Mouse (Mus musculus): Measurements from ENCODE around the gene Megf6. TPM values are rescaled to one million over a fixed set of nuclear protein-coding genes. Genes with fewer than 3 reads are reported as not detected.
A peak's percentile ranks its signal among the peaks of the same experiment; 100 is the strongest.

The Megf6 gene
- polyA plus RNA-seq, 1 experiment from 2014 or later, result 23.4 TPM

DNA sequence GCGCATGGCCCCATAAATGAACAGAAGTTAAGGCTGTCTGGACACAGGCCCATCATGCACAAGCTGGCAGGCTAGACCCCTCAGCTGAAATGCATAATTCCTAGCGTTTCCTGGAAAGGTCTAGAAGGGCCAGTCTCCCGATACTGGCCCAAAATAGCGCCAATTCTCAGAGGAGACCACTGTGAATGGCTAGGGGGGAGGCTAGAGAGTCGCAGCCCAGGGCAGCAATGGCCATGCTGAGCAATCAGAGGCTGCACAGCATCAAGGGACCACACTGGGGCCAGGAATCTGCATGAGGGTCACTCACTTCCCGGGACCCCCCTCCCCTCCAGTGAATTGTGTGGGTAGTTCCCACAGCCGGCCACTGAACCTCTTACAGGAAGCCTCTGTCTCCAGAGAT lies 113.1 kb downstream of the Megf6 start:
- H3K9me3 ChIP-seq (ENCODE audit: control insufficient read depth, low read length), result no peaks in the 10 kb centered on the region
- H3K27ac ChIP-seq (ENCODE audit: low read length), result no peak overlapping the region
- H3K9ac ChIP-seq (ENCODE audit: low read length), result no peak overlapping the region
- no peaks in the 10 kb centered on the region for H3K27me3 ChIP-seq (ENCODE audit: control insufficient read depth, insufficient read depth, low read depth, low read length)
- H3K4me3 ChIP-seq (ENCODE audit: low read length), result no peak overlapping the region
- 61% methylated on average over 7 of the region's 7 CpGs for WGBS
- no peaks in the 10 kb centered on the region for H3K4me1 ChIP-seq (replicated peaks; ENCODE audit: control insufficient read depth, insufficient read depth, low read length)
- 0 out of 2 replicates have a peak, but pooled peaks cover 3% of the 10 kb centered on the region for H3K36me3 ChIP-seq (ENCODE audit: control insufficient read depth, insufficient read depth, low read length)
- no peak overlapping the region for H3K4me2 ChIP-seq (ENCODE audit: low read depth, low read length)
- no peak for ATAC-seq (ENCODE audit: low read depth)

DNA sequence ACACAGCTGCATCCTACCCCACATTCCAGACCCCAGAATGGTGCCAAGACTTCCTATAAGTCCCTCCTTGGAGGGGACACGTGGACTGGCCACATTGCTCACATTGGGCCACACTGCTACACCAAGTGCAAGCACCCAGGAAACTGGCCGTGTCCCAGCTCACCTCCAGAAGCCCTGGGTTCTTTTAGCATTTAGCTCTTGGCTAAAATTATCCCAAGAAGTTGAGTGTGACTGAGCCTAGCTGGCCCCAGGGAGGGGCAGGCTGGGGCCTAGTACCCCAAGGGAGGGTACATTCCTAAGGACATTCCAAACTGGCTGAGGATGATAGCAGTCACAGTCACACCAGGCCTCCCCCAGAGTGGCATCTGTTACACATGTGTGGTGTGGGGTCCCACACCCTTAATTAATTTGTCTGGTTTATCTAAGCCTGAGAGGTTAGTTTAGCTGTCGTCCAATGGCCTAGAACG lies 123.2 kb downstream of the Megf6 start:
- peak; percentile 53 for ATAC-seq (ENCODE audit: low read depth)
- Histone ChIP-seq H3K4me3 (ENCODE audit: low read length) (no peak overlapping the region), H3K27ac (ENCODE audit: low read length) (peak overlapping the region; percentile 43), H3K27me3 (ENCODE audit: control insufficient read depth, insufficient read depth, low read depth, low read length) (peaks cover 1% of the 10 kb centered on the region), H3K4me1 (replicated peaks; ENCODE audit: control insufficient read depth, insufficient read depth, low read length) (peaks cover 10% of the 10 kb centered on the region), H3K36me3 (ENCODE audit: control insufficient read depth, insufficient read depth, low read length) (no peaks in the 10 kb centered on the region), H3K9me3 (ENCODE audit: control insufficient read depth, low read length) (no peaks in the 10 kb centered on the region), H3K9ac (ENCODE audit: low read length) (0 out of 2 replicates have a peak overlapping the region, but pooled peaks have one; percentile 8), H3K4me2 (ENCODE audit: low read depth, low read length) (no peak overlapping the region)
- WGBS, result 22% methylated on average over 4 of the region's 4 CpGs

DNA sequence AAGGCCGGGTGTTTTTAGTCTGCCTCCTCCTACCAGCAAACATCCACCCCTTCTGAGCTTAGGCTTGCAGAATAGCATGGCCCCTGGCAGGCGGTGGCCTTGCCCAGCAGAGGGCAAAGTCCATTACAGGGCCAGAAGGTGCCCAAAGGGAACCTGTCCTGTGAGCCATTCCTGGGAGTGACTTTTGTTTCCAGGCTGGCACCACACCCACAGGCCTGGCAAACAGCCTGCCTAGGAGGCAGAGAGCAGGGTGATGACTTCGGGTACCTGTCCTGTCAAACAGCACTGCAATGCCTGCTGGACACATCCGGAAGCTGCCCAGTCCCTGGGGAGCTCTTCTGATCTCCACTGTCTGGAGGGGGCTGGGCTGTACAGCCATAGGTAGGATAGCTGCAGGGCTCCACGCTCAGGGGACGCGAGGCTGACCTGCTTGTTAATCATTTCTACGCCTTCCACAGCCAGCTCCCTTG lies 123.8 kb downstream of the Megf6 start:
- 15% methylated on average over 8 of the region's 8 CpGs for WGBS
- peaks cover 11% of the 10 kb centered on the region for H3K4me1 ChIP-seq (replicated peaks; ENCODE audit: control insufficient read depth, insufficient read depth, low read length)
- peak overlapping the region; percentile 43 for H3K27ac ChIP-seq (ENCODE audit: low read length)
- H3K4me2 ChIP-seq (ENCODE audit: low read depth, low read length), result no peak overlapping the region
- no peak overlapping the region for H3K4me3 ChIP-seq (ENCODE audit: low read length)
- H3K36me3 ChIP-seq (ENCODE audit: control insufficient read depth, insufficient read depth, low read length), result no peaks in the 10 kb centered on the region
- peaks cover 6% of the 10 kb centered on the region for H3K27me3 ChIP-seq (ENCODE audit: control insufficient read depth, insufficient read depth, low read depth, low read length)
- H3K9ac ChIP-seq (ENCODE audit: low read length), result no peak overlapping the region
- no peaks in the 10 kb centered on the region for H3K9me3 ChIP-seq (ENCODE audit: control insufficient read depth, low read length)
- ATAC-seq (ENCODE audit: low read depth), result peak; percentile 11; the same call in 1 of the 2 replicates

DNA sequence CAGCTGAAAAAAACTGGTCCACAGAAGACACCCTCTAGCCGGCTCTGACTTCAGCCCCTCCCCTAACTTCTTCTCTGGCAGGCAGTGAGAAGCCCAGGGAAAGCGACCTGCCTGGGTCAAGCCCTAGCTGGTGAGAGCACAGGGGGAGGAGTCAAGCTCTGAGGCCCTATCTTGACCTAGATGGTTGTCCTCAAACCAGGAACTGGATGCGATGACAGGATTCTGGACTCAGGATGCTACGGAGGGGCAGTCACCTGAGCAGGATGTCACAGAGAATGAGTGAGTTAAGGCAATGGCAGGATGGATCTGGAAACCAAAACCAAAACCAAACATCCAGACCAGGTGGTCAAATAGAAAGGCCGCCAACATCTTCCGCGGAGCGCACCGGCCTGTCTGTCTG lies 127.2 kb downstream of the Megf6 start:
- WGBS, result 22% methylated on average over 9 of the region's 9 CpGs
- no peak overlapping the region for H3K4me2 ChIP-seq (ENCODE audit: low read depth, low read length)
- H3K27ac ChIP-seq (ENCODE audit: low read length), result no peak overlapping the region
- no peak overlapping the region for H3K4me3 ChIP-seq (ENCODE audit: low read length)
- no peaks in the 10 kb centered on the region for H3K9me3 ChIP-seq (ENCODE audit: control insufficient read depth, low read length)
- H3K9ac ChIP-seq (ENCODE audit: low read length), result no peak overlapping the region
- H3K36me3 ChIP-seq (ENCODE audit: control insufficient read depth, insufficient read depth, low read length), result no peaks in the 10 kb centered on the region
- ATAC-seq (ENCODE audit: low read depth), result no peak
- peaks cover 24% of the 10 kb centered on the region for H3K27me3 ChIP-seq (ENCODE audit: control insufficient read depth, insufficient read depth, low read depth, low read length)
- peaks cover 15% of the 10 kb centered on the region for H3K4me1 ChIP-seq (replicated peaks; ENCODE audit: control insufficient read depth, insufficient read depth, low read length)

DNA sequence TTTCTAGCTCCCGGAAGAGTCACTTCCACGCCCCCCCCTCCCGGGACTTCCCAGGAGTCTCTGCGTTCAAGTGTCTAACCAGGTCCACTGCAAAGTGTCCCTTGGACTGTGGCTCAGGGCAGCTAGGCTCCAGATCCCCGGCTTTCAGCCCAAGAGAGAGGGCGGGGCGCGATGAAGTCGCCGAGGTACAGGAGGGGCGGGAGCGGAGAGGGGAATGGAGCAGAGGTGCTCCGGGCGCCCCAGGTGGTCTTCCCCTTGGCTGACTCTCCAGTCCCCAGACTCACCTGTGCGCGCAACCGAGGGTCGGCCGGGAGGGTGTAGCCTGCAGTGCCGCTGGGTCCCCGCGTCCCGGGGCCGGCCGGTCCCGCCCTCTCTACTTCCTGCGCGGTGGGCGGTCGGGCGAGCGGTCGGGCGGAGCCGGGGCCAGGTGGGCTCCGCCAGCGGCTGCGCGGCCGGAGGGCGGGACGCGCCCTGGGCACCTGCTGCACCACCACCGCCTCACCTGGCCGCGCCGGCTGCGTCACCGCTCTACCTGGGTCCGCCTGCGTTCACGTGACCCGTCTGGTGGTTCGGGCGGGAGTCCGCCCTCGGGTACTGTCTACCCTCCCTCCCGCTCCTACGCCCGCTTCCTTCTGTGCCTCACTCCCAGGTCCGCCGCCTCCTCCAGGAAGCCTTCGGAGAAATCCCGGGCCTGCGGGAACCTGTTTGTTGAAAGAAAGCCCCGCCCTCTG lies 129.2 kb downstream of the Megf6 start:
- Histone ChIP-seq H3K36me3 (ENCODE audit: control insufficient read depth, insufficient read depth, low read length) (no peaks in the 10 kb centered on the region), H3K9ac (ENCODE audit: low read length) (peak overlapping the region; percentile 66), H3K9me3 (ENCODE audit: control insufficient read depth, low read length) (no peaks in the 10 kb centered on the region), H3K27me3 (ENCODE audit: control insufficient read depth, insufficient read depth, low read depth, low read length) (peaks cover 24% of the 10 kb centered on the region), H3K4me1 (replicated peaks; ENCODE audit: control insufficient read depth, insufficient read depth, low read length) (peaks cover 7% of the 10 kb centered on the region), H3K27ac (ENCODE audit: low read length) (peak overlapping the region; percentile 86), H3K4me2 (ENCODE audit: low read depth, low read length) (peak overlapping the region; percentile 75), H3K4me3 (ENCODE audit: low read length) (peak overlapping the region; percentile 61)
- peak; percentile 89 for ATAC-seq (ENCODE audit: low read depth)
- WGBS, result 1% methylated on average over 42 of the region's 66 CpGs

DNA sequence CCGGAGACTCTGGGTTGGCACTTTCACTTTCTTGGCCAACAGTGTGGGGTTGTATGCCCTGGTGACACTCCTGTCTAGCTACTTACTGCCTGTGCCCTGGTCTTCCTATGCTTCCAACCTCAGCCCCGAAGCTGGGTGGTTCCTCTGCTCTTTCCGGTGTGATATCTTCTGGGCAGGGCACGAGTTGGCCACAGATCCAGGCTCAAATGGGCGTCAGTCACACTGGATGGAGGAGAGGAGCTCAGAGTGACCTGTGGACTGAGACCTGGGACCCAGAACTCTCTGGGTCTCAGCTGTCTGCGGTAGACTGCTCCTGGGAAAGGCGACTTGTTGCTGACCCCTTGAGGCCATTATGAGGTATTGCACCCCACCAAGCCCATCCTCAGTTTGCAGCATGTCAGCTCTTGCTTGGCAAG lies 130.9 kb downstream of the Megf6 start, which contains the start of gene Arhgef16:
Arhgef16 (minus strand) TSS at position 211 of the 416 bp plus-strand sequence.
- H3K4me1 ChIP-seq (replicated peaks; ENCODE audit: control insufficient read depth, insufficient read depth, low read length), result peaks cover 7% of the 10 kb centered on the region
- 0 out of 2 replicates have a peak within 1 kb of the TSS, but pooled peaks have one; percentile 75 for H3K4me2 ChIP-seq (ENCODE audit: low read depth, low read length)
- peaks cover 24% of the 10 kb centered on the region for H3K27me3 ChIP-seq (ENCODE audit: control insufficient read depth, insufficient read depth, low read depth, low read length)
- no peaks in the 10 kb centered on the region for H3K36me3 ChIP-seq (ENCODE audit: control insufficient read depth, insufficient read depth, low read length)
- H3K9me3 ChIP-seq (ENCODE audit: control insufficient read depth, low read length), result no peaks in the 10 kb centered on the region
- no peak within 1 kb of the TSS for H3K4me3 ChIP-seq (ENCODE audit: low read length)
- H3K27ac ChIP-seq (ENCODE audit: low read length), result no peak within 1 kb of the TSS
- WGBS, result 18% methylated on average over 7 of the region's 7 CpGs
- peak within 1 kb of the TSS; percentile 31; the same call in 1 of the 2 replicates for H3K9ac ChIP-seq (ENCODE audit: low read length)
- ATAC-seq (ENCODE audit: low read depth), result no peak

DNA sequence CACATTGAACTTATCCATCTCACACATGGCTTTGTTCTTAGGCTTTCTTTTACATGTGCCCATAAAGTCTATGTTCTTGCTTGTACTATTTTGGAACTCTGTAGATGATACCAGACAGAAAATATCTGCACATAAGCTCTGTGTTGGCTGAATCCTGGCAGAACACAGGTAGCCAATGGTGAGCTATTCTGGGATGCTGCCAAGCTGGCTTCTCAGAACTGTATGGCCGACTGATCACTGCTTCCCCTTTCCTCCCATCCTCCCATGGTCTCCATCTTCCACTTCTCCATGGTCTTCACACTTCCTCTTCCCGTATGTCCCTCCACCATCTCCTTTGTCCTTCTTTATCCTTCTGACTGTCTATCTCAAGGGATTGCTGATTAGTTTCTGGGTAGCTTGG lies 138.6 kb downstream of the Megf6 start:
- H3K27ac ChIP-seq (ENCODE audit: low read length), result no peak overlapping the region
- ATAC-seq (ENCODE audit: low read depth), result no peak
- no peaks in the 10 kb centered on the region for H3K36me3 ChIP-seq (ENCODE audit: control insufficient read depth, insufficient read depth, low read length)
- H3K9ac ChIP-seq (ENCODE audit: low read length), result no peak overlapping the region
- no peaks in the 10 kb centered on the region for H3K4me1 ChIP-seq (replicated peaks; ENCODE audit: control insufficient read depth, insufficient read depth, low read length)
- WGBS, result 75% methylated on average over 2 of the region's 2 CpGs
- no peaks in the 10 kb centered on the region for H3K9me3 ChIP-seq (ENCODE audit: control insufficient read depth, low read length)
- H3K4me3 ChIP-seq (ENCODE audit: low read length), result no peak overlapping the region
- H3K27me3 ChIP-seq (ENCODE audit: control insufficient read depth, insufficient read depth, low read depth, low read length), result no peaks in the 10 kb centered on the region
- no peak overlapping the region for H3K4me2 ChIP-seq (ENCODE audit: low read depth, low read length)

DNA sequence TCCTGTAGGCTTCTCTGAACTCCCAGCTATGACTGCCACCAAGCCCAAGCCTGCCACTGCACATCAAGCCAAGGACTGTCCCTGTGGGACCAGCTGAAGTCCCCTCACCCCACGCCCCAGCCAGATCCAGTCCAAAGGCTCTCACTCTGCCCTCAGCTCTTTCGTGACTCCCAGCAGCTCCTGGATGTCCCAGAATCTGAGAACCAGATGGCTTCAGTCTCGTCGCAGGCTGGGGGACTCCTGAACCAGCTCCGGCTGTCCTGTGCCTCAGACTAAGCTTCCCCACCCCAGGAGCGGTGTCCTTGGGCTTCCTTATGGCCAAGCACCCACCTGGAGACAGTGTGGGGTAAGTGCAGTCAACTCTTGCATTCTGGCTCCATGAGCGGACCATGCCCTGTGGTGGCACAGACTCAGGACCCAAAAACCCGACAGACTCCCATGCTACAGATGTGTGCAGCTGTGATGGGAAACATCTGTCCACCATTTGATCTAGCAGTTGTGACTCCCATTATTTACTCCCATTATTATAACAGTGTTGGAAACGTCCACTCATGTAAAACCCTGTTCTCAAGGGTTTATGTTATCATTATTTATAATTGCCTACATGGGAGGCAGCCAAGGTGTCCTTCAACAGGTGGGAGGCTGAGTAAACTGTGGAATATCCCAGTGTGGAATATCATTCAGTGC lies 140.2 kb downstream of the Megf6 start:
- peak; percentile 79 for ATAC-seq (ENCODE audit: low read depth)
- H3K4me3 ChIP-seq (ENCODE audit: low read length), result no peak overlapping the region
- 47% methylated on average over 9 of the region's 9 CpGs for WGBS
- no peak overlapping the region for H3K4me2 ChIP-seq (ENCODE audit: low read depth, low read length)
- H3K9ac ChIP-seq (ENCODE audit: low read length), result no peak overlapping the region
- no peaks in the 10 kb centered on the region for H3K9me3 ChIP-seq (ENCODE audit: control insufficient read depth, low read length)
- H3K27ac ChIP-seq (ENCODE audit: low read length), result 0 out of 2 replicates have a peak overlapping the region, but pooled peaks have one; percentile 48
- no peaks in the 10 kb centered on the region for H3K36me3 ChIP-seq (ENCODE audit: control insufficient read depth, insufficient read depth, low read length)
- H3K27me3 ChIP-seq (ENCODE audit: control insufficient read depth, insufficient read depth, low read depth, low read length), result no peaks in the 10 kb centered on the region
- H3K4me1 ChIP-seq (replicated peaks; ENCODE audit: control insufficient read depth, insufficient read depth, low read length), result no peaks in the 10 kb centered on the region

DNA sequence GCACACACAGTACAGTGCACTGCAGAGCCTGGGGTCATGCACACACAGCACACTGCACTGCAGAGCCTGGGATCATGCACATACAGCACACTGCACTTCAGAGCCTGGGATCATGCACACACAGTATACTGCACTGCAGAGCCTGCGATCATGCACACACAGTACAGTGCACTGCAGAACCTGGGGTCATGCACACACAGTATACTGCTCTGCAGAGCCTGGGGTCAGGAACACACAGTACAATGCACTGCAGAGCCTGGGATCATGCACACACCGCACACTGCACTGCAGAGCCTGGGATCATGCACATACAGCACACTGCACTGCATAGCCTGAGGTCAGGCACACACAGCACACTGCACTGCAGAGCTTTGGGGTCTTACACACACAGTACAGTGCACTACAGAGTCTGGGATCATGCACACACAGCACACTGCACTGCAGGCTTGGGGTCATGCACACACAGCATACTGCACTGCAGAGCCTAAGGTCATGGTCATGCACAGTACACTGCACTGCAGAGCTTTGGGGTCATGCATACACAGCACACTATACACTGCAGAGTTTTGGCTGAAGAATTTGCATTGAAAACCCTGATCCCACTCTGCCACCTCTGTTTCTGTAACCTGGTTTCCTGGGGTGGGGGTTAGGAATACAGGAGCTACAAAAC lies 141.7 kb downstream of the Megf6 start:
- Histone ChIP-seq H3K9ac (ENCODE audit: low read length) (no peak overlapping the region), H3K4me3 (ENCODE audit: low read length) (no peak overlapping the region), H3K4me1 (replicated peaks; ENCODE audit: control insufficient read depth, insufficient read depth, low read length) (no peaks in the 10 kb centered on the region), H3K9me3 (ENCODE audit: control insufficient read depth, low read length) (no peaks in the 10 kb centered on the region), H3K4me2 (ENCODE audit: low read depth, low read length) (no peak overlapping the region), H3K27me3 (ENCODE audit: control insufficient read depth, insufficient read depth, low read depth, low read length) (no peaks in the 10 kb centered on the region), H3K36me3 (ENCODE audit: control insufficient read depth, insufficient read depth, low read length) (no peaks in the 10 kb centered on the region), H3K27ac (ENCODE audit: low read length) (no peak overlapping the region)
- 81% methylated on average over 2 of the region's 2 CpGs for WGBS
- ATAC-seq (ENCODE audit: low read depth), result no peak
